Mouse (Mus musculus): ENCODE results near the gene Hist2h2be.

GRCm38 (mm10) chr3:96226695-96227648 lies 6.1 kb downstream of the Hist2h2be start:
- TF ChIP-seq CTCF (IDR thresholded peaks at IDR 0.05; ENCODE audit: low read depth) (no peak), EP300 (optimal IDR thresholded peaks at IDR 0.05) (no peak)
